Mouse (Mus musculus) gonadal fat pad, adult 2 months (tissue): ENCODE results near the gene Mapkap1. TPM values are rescaled to one million over a fixed set of nuclear protein-coding genes. Genes with fewer than 3 reads are reported as not detected.
A peak's percentile ranks its signal among the peaks of the same experiment; 100 is the strongest.

Source experiments
- DNase-seq: peaks from one replicate; pipeline ENCODE4 v3.0.0-alpha.2; 2012; ENCODE audit warnings: low read depth
- polyA plus RNA-seq: library from polyadenylated mRNA; depleted of rRNA; stranded (reverse); fragments of >200 nt; gene quantifications from 2 replicates; pipeline ENCODE4 v1.2.3, GENCODE M21; 2012

Gene Mapkap1
- polyA plus RNA-seq, 1 experiment: 50.4 TPM

GRCm38 (mm10) chr2:34629758-34630157, 223.2 kb downstream of the Mapkap1 start:
- no peak for DNase-seq

GRCm38 (mm10) chr2:34630445-34630844, 223.9 kb downstream of the Mapkap1 start:
- no peak for DNase-seq

- DNase-seq: no peak
Observed at GRCm38 (mm10) chr2:34632051-34632450, 225.5 kb downstream of the Mapkap1 start.

- no peak for DNase-seq
Observed at GRCm38 (mm10) chr2:34635249-34636165, 228.9 kb downstream of the Mapkap1 start.

GRCm38 (mm10) chr2:34638955-34639650, 232.5 kb downstream of the Mapkap1 start:
- DNase-seq: no peak

- DNase-seq: no peak
Observed at GRCm38 (mm10) chr2:34639725-34640124, 233.2 kb downstream of the Mapkap1 start.

- no peak for DNase-seq
Observed at GRCm38 (mm10) chr2:34642351-34642750, 235.8 kb downstream of the Mapkap1 start.

GRCm38 (mm10) chr2:34644571-34645526, 238.3 kb downstream of the Mapkap1 start:
- no peak for DNase-seq

GRCm38 (mm10) chr2:34645851-34646540, 239.4 kb downstream of the Mapkap1 start:
- DNase-seq: peak; percentile 28

GRCm38 (mm10) chr2:34646541-34646865, 239.9 kb downstream of the Mapkap1 start:
- no peak for DNase-seq

- DNase-seq: no peak
Observed at GRCm38 (mm10) chr2:34647410-34647809, 240.8 kb downstream of the Mapkap1 start.

GRCm38 (mm10) chr2:34667820-34668219, 261.2 kb downstream of the Mapkap1 start:
- no peak for DNase-seq

- no peak for DNase-seq
Observed at GRCm38 (mm10) chr2:34668440-34669191, 262.0 kb downstream of the Mapkap1 start.

- DNase-seq: no peak
Observed at GRCm38 (mm10) chr2:34669203-34669746, 262.7 kb downstream of the Mapkap1 start.

GRCm38 (mm10) chr2:34670470-34670869, 263.9 kb downstream of the Mapkap1 start:
- no peak for DNase-seq

- DNase-seq: no peak
Observed at GRCm38 (mm10) chr2:34671385-34672026, 264.9 kb downstream of the Mapkap1 start.

GRCm38 (mm10) chr2:34673846-34674245, 267.3 kb downstream of the Mapkap1 start:
- DNase-seq: no peak
